Mouse (Mus musculus) midbrain, postnatal 0 days (tissue): ENCODE measurements around the gene Olfr462. TPM values are rescaled to one million over a fixed set of nuclear protein-coding genes. Genes with fewer than 3 reads are reported as not detected.

Experiments used
- ATAC-seq: fragments of 200-750 bp; cut with Nextera tagmentation; 2 replicates; pipeline ENCODE4 v1.8.0; 2017; ENCODE audit warnings: moderate number of reproducible peaks, mild to moderate bottlenecking, moderate TSS enrichment, moderate library complexity; ENCODE audit not compliant: low FRiP score
- DNase-seq: peaks from one replicate; pipeline ENCODE4 v3.0.0-alpha.2; 2015; ENCODE audit warnings: low spot score
- H3K27ac ChIP-seq: fragments of 300-500 bp; sonication (generic); 2 replicates; pipeline ENCODE4 v1.5.1; 2014; ENCODE audit warnings: low read depth, mild to moderate bottlenecking, low read length, mixed read lengths
- H3K27me3 ChIP-seq: fragments of 300-500 bp; sonication (generic); 2 replicates; pipeline ENCODE4 v1.6.1; 2014; ENCODE audit warnings: low read length, control low read depth, mixed read lengths; ENCODE audit not compliant: insufficient read depth
- H3K36me3 ChIP-seq: fragments of 300-500 bp; sonication (generic); 2 replicates; pipeline ENCODE4 v1.6.1; 2014; ENCODE audit warnings: low read length, control low read depth, mixed read lengths; ENCODE audit not compliant: insufficient read depth
- H3K4me1 ChIP-seq: fragments of 300-500 bp; sonication (generic); 2 replicates; pipeline ENCODE4 v1.6.1; 2014; ENCODE audit warnings: mild to moderate bottlenecking, control low read depth, antibody characterized with exemption, low read length, mixed read lengths; ENCODE audit not compliant: insufficient read depth
- H3K4me2 ChIP-seq: fragments of 300-500 bp; sonication (generic); 2 replicates; pipeline ENCODE4 v1.6.1; 2014; ENCODE audit warnings: low read depth, mild to moderate bottlenecking, low read length, mixed read lengths; ENCODE audit not compliant: poor library complexity, severe bottlenecking
- H3K4me3 ChIP-seq: fragments of 300-500 bp; sonication (generic); 2 replicates; pipeline ENCODE4 v1.5.1; 2014; ENCODE audit warnings: low read depth, mild to moderate bottlenecking, low read length, moderate library complexity
- H3K9ac ChIP-seq: fragments of 300-500 bp; sonication (generic); replicated peaks from 2 replicates; pipeline ENCODE4 v1.6.1; 2014; ENCODE audit warnings: mild to moderate bottlenecking, low read length, moderate library complexity, mixed read lengths; ENCODE audit not compliant: poor library complexity, severe bottlenecking
- H3K9me3 ChIP-seq: fragments of 300-500 bp; sonication (generic); 2 replicates; pipeline ENCODE4 v1.6.1; 2016; ENCODE audit warnings: low read length, control low read depth
- CTCF ChIP-seq: IDR thresholded peaks from 2 replicates; pipeline ENCODE4 v1.5.1; 2016; ENCODE audit warnings: antibody characterized with exemption, mild to moderate bottlenecking
- WGBS: fragments of 180-500 bp; shearing (Covaris S2); extraction: QIAGEN DNeasy Blood & Tissue Kit; methylation state at CpG from one replicate; pipeline ENCODE4 v1.1.7; 2014; 5-methylcytosine and 5-hydroxymethylcytosine counted together
- polyA plus RNA-seq: library from polyadenylated mRNA; unstranded; fragments of >200 nt; fragmentation: Nextera tagmentation; extraction: Ambion mirVana; gene quantifications from 2 replicates; pipeline ENCODE4 v1.2.1, GENCODE M21; 2015
- total RNA-seq: library from RNA; depleted of rRNA; stranded (reverse); fragments of >200 nt; gene quantifications from 2 replicates; pipeline ENCODE4 v1.2.3, GENCODE M21; 2014

Olfr462 gene
- total and polyA plus RNA-seq, 2 experiments from 2014 or later, result not detected

DNA sequence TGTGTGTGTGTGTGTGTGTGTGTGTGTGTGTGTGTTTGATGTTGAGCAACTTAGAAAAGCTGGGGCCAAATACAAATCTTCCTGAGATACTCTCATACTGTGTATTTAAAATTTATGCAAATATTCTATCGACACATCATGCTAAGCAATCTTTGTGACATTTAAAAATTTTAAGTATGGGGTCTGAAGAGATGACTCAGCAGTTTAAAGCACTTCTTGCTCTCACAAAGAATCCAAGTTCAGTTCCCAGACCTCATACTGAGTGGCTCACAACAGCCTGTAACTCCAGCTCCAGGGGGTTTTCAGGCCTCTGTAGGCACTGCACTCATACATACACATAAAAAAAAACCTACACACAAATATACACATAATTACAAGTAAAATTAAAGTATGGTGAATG is 23.9 kb upstream of the Olfr462 start:
- no peak for DNase-seq
- Histone ChIP-seq H3K9ac (no peak overlapping the region), H3K4me1 (no peaks in the 10 kb centered on the region), H3K4me3 (no peak overlapping the region), H3K36me3 (no peaks in the 10 kb centered on the region), H3K4me2 (no peak overlapping the region), H3K9me3 (no peaks in the 10 kb centered on the region), H3K27me3 (no peaks in the 10 kb centered on the region), H3K27ac (no peak overlapping the region)
- 79% methylated on average over 1 of the region's 1 CpGs for WGBS
- no peak for TF ChIP-seq CTCF
- no peak for ATAC-seq

DNA sequence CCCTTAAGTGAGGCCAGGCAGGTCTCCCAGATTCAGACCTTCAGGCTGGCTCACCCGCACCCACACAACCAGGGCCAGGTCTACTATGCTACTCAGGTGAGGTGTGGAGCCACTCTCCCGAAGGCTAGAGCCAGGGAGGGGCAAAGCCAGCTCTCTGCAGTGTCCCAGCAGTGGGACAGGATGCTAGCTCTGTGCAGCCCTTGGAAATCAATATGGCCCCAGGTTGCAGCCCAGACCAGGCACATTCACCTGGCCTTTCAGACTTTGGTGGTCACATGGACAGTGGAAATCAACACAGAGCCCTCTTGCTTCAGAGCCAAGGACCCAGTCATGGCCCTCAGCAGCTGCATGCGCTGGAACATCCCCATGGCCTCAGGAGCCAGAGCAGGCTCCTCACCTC is 12.3 kb upstream of the Olfr462 start:
- WGBS, result 72% methylated on average over 3 of the region's 3 CpGs
- Histone ChIP-seq H3K4me1 (no peaks in the 10 kb centered on the region), H3K9me3 (no peaks in the 10 kb centered on the region), H3K4me2 (no peak overlapping the region), H3K36me3 (no peaks in the 10 kb centered on the region), H3K27ac (no peak overlapping the region), H3K27me3 (no peaks in the 10 kb centered on the region), H3K4me3 (no peak overlapping the region), H3K9ac (no peak overlapping the region)
- DNase-seq (no peak), ATAC-seq (no peak)
- no peak for TF ChIP-seq CTCF

DNA sequence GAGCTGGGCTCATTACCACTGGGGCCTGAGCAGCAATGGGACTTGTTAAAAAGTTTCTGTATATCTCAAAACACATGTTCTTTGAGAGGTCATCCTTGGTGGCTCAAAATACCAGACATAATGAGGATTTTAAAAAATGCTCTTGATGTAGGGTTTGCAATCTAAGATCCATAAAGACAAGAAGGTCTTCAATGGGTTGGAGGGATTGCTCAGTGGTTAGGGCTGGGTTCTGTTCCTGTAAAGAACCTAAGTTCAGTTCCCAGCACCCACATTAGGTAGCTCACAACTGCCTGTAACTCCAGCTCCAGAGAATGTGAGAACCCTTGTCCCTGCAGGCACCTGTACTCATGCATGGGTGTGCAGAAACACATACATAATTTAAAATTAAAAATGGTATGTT is 5.2 kb upstream of the Olfr462 start, which contains the start of gene Olfr463:
TSS of gene Olfr463 (minus strand) at position 101 of the 400 bp plus-strand sequence.
- Histone ChIP-seq H3K4me3 (no peak within 1 kb of the TSS), H3K27ac (no peak within 1 kb of the TSS), H3K36me3 (no peaks in the 10 kb centered on the region), H3K27me3 (no peaks in the 10 kb centered on the region), H3K4me2 (no peak within 1 kb of the TSS), H3K4me1 (no peaks in the 10 kb centered on the region), H3K9me3 (no peaks in the 10 kb centered on the region), H3K9ac (no peak within 1 kb of the TSS)
- DNase-seq (no peak), ATAC-seq (no peak)
- TF ChIP-seq CTCF, result no peak

DNA sequence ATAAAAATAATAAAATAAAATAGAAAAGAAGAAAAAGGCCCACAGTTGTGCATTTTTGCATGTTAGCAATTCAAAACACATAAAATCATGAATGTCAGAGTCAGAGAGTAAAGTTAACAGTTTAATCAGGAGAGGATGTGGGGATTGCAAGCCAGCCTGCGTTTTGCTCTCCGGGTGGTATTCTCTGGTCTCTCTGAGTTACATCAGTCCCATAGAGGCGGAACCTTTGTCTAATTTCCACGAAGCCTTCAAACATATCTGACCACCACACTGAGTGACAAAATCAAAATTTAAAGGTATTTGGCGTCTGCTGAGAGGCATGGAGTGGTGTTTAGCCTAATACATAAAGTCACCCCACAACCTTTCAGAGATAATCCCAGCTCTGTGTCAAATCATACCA is 7.2 kb downstream of the Olfr462 start:
- 79% methylated on average over 5 of the region's 5 CpGs for WGBS
- no peak overlapping the region for H3K4me3 ChIP-seq
- DNase-seq, result no peak
- H3K9me3 ChIP-seq, result no peaks in the 10 kb centered on the region
- ATAC-seq, result no peak
- no peaks in the 10 kb centered on the region for H3K27me3 ChIP-seq
- no peak overlapping the region for H3K27ac ChIP-seq
- H3K4me2 ChIP-seq, result no peak overlapping the region
- H3K9ac ChIP-seq, result no peak overlapping the region
- H3K36me3 ChIP-seq, result no peaks in the 10 kb centered on the region
- no peaks in the 10 kb centered on the region for H3K4me1 ChIP-seq
- TF ChIP-seq CTCF, result no peak

DNA sequence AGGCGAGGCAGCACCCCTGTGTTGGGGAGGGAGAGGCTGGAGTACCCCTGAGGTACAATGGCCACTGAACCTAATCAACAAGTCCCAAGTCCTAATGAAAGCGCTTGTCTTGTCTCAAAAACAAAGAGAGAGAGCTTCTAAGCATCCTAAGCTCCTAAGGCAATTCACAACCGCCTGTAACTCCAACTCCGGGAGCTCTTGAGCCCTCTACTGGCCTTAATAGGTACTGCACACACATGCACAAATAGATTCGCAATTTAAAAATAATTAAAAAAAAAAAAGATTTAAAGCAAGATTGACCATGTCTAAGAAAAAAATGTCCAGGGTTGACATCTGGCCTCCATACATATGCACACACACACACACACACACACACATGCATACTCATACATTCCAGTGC is 8.6 kb downstream of the Olfr462 start:
- TF ChIP-seq CTCF, result peak; percentile 73
- Histone ChIP-seq H3K9me3 (no peaks in the 10 kb centered on the region), H3K4me2 (no peak overlapping the region), H3K9ac (no peak overlapping the region), H3K27me3 (no peaks in the 10 kb centered on the region), H3K36me3 (no peaks in the 10 kb centered on the region), H3K4me1 (no peaks in the 10 kb centered on the region), H3K27ac (no peak overlapping the region), H3K4me3 (no peak overlapping the region)
- DNase-seq, result peak; percentile 27
- no peak for ATAC-seq
- 39% methylated on average over 5 of the region's 5 CpGs for whole genome bisulfite sequencing

DNA sequence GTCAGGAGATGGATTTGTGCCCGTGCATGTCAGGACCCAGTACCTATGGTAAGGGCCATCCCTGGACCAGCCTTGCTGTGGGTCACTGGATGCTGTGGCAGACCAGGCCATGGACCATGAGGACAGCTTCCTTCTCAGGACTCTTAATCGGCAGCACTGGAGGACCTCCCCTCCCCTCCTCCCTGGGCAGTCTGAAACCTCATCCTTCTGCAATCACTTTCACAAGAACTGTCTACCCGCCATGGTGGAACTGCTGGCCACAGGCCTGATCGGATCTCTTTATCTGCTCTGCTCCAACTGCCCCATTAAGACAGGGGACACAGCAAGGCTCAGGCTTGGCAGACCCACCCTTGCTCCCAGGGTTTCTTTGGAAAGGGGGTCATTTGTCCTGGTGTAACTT is 10.4 kb downstream of the Olfr462 start:
- Histone ChIP-seq H3K36me3 (no peaks in the 10 kb centered on the region), H3K9me3 (no peaks in the 10 kb centered on the region), H3K27me3 (no peaks in the 10 kb centered on the region), H3K4me3 (no peak overlapping the region), H3K4me2 (no peak overlapping the region), H3K4me1 (no peaks in the 10 kb centered on the region), H3K27ac (no peak overlapping the region), H3K9ac (no peak overlapping the region)
- DNase-seq (no peak), ATAC-seq (no peak)
- WGBS, result 73% methylated on average over 4 of the region's 4 CpGs
- TF ChIP-seq CTCF, result no peak
